Mouse (Mus musculus): ENCODE measurements around the gene Ncbp3. TPM values are rescaled to one million over a fixed set of nuclear protein-coding genes. Genes with fewer than 3 reads are reported as not detected.
"Not testable (repeated sequence)": the region's sequence is repeated elsewhere in the genome, so short reads cannot be mapped to it uniquely, and the experiment has no call there.

The Ncbp3 gene
- polyA plus RNA-seq, 1 experiment from 2014 or later = 9.3 TPM

GRCm38 (mm10) chr11:73090826-73091225 is 43.2 kb downstream of the Ncbp3 start:
- 74% methylated on average over 2 of the region's 2 CpGs for WGBS
- DNase-seq (ENCODE audit: low spot score) = no peak

GRCm38 (mm10) chr11:73092057-73092456 is 44.5 kb downstream of the Ncbp3 start:
- H3K9me3 ChIP-seq (ENCODE audit: control insufficient read depth, low read length) = no peaks in the 10 kb centered on the region
- H3K4me1 ChIP-seq (replicated peaks; ENCODE audit: control insufficient read depth, insufficient read depth, low read length) = no peaks in the 10 kb centered on the region
- no peak overlapping the region for H3K9ac ChIP-seq
- H3K36me3 ChIP-seq (replicated peaks; ENCODE audit: control insufficient read depth, insufficient read depth) = no peaks in the 10 kb centered on the region; the same call in 1 of the 2 replicates
- no peaks in the 10 kb centered on the region for H3K27me3 ChIP-seq (ENCODE audit: control insufficient read depth, insufficient read depth, low read length)
- H3K27ac ChIP-seq = no peak overlapping the region
- H3K4me3 ChIP-seq (replicated peaks; ENCODE audit: low read length) = no peak overlapping the region
- H3K4me2 ChIP-seq (replicated peaks) = no peak overlapping the region
- DNase-seq (ENCODE audit: low spot score) (no peak), ATAC-seq (ENCODE audit: low FRiP score) (no peak)
- WGBS = 78% methylated on average over 4 of the region's 4 CpGs

More at GRCm38 (mm10) chr11:73090826-73091225, 43.2 kb downstream of the Ncbp3 start:
- no peaks in the 10 kb centered on the region for H3K9me3 ChIP-seq (ENCODE audit: control insufficient read depth, low read length)
- no peaks in the 10 kb centered on the region for H3K27me3 ChIP-seq (ENCODE audit: control insufficient read depth, insufficient read depth, low read length)
- H3K4me3 ChIP-seq (replicated peaks; ENCODE audit: low read length) = no peak overlapping the region
- H3K36me3 ChIP-seq (replicated peaks; ENCODE audit: control insufficient read depth, insufficient read depth) = peaks cover 2% of the 10 kb centered on the region
- H3K27ac ChIP-seq = no peak overlapping the region
- H3K9ac ChIP-seq = no peak overlapping the region
- H3K4me1 ChIP-seq (replicated peaks; ENCODE audit: control insufficient read depth, insufficient read depth, low read length) = no peaks in the 10 kb centered on the region
- ATAC-seq (ENCODE audit: low FRiP score) = no peak
- H3K4me2 ChIP-seq (replicated peaks) = no peak overlapping the region

GRCm38 (mm10) chr11:73092877-73093276 is 45.3 kb downstream of the Ncbp3 start:
- Histone ChIP-seq H3K4me3 (replicated peaks; ENCODE audit: low read length) (no peak overlapping the region), H3K27me3 (ENCODE audit: control insufficient read depth, insufficient read depth, low read length) (no peaks in the 10 kb centered on the region), H3K9ac (no peak overlapping the region), H3K27ac (no peak overlapping the region), H3K4me1 (replicated peaks; ENCODE audit: control insufficient read depth, insufficient read depth, low read length) (no peaks in the 10 kb centered on the region), H3K9me3 (ENCODE audit: control insufficient read depth, low read length) (no peaks in the 10 kb centered on the region), H3K4me2 (replicated peaks) (no peak overlapping the region), H3K36me3 (replicated peaks; ENCODE audit: control insufficient read depth, insufficient read depth) (no peaks in the 10 kb centered on the region)
- 88% methylated on average over 7 of the region's 7 CpGs for WGBS
- DNase-seq (ENCODE audit: low spot score) = no peak
- no peak for ATAC-seq (ENCODE audit: low FRiP score)

- Histone ChIP-seq H3K9ac (no peak overlapping the region), H3K36me3 (replicated peaks; ENCODE audit: control insufficient read depth, insufficient read depth) (no peaks in the 10 kb centered on the region), H3K4me1 (replicated peaks; ENCODE audit: control insufficient read depth, insufficient read depth, low read length) (no peaks in the 10 kb centered on the region), H3K4me3 (replicated peaks; ENCODE audit: low read length) (no peak overlapping the region), H3K27ac (no peak overlapping the region), H3K4me2 (replicated peaks) (no peak overlapping the region), H3K9me3 (ENCODE audit: control insufficient read depth, low read length) (no peaks in the 10 kb centered on the region), H3K27me3 (ENCODE audit: control insufficient read depth, insufficient read depth, low read length) (no peaks in the 10 kb centered on the region)
- DNase-seq (ENCODE audit: low spot score) (no peak), ATAC-seq (ENCODE audit: low FRiP score) (no peak)
- WGBS = 79% methylated on average over 11 of the region's 11 CpGs
Observed at GRCm38 (mm10) chr11:73094231-73094995, 46.8 kb downstream of the Ncbp3 start.

- Histone ChIP-seq H3K27me3 (ENCODE audit: control insufficient read depth, insufficient read depth, low read length) (no peaks in the 10 kb centered on the region), H3K36me3 (replicated peaks; ENCODE audit: control insufficient read depth, insufficient read depth) (no peaks in the 10 kb centered on the region), H3K9me3 (ENCODE audit: control insufficient read depth, low read length) (no peaks in the 10 kb centered on the region), H3K4me1 (replicated peaks; ENCODE audit: control insufficient read depth, insufficient read depth, low read length) (no peaks in the 10 kb centered on the region), H3K27ac (no peak overlapping the region), H3K9ac (no peak overlapping the region), H3K4me3 (replicated peaks; ENCODE audit: low read length) (no peak overlapping the region), H3K4me2 (replicated peaks) (no peak overlapping the region)
- no peak for DNase-seq (ENCODE audit: low spot score)
- 67% methylated on average over 5 of the region's 5 CpGs for WGBS
- ATAC-seq (ENCODE audit: low FRiP score) = no peak
Observed at GRCm38 (mm10) chr11:73098860-73099259, 51.3 kb downstream of the Ncbp3 start.

DNA sequence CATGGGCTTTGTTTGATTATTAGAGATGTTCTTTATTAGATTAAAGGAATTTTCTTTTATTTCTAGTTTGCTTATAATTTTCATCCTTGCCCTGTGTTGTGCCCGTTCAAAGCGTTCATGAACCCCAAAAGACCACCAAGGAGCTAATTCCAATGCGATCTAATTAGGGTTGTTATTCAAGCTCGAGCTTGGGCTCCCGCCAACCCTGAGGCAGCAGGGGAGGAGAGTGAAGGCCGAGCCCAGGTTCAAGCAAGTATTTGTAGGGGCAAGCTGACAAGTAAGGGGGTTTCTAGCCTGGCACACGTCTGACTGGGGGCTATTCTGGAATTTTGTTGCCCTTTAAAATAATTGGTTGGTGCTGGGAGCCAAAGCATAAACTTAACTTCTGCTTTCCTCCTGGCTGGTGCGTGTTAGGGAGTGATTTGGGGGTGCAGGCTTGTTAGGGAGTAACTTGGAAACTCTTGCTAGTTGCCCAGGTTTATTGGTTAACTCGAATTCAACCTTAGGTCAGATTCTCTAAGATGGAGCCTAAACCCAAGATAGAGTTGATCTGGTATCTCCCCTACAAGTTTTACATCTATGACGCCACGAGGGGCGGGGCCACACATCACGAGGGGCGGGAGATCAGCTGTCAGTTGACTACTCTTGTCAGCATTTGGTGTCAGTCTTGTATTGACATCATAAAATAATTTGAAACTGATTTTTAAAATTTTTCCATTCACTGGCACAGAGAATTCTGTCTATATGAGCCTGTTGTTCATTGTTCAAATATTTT is 52.6 kb downstream of the Ncbp3 start:
- 67% methylated on average over 14 of the region's 14 CpGs for WGBS
- ATAC-seq (ENCODE audit: low FRiP score) (no peak), DNase-seq (ENCODE audit: low spot score) (no peak)
- no peak overlapping the region for H3K27ac ChIP-seq
- no peaks in the 10 kb centered on the region for H3K27me3 ChIP-seq (ENCODE audit: control insufficient read depth, insufficient read depth, low read length)
- no peak overlapping the region for H3K4me3 ChIP-seq (replicated peaks; ENCODE audit: low read length)
- H3K4me1 ChIP-seq (replicated peaks; ENCODE audit: control insufficient read depth, insufficient read depth, low read length) = no peaks in the 10 kb centered on the region
- H3K4me2 ChIP-seq (replicated peaks) = no peak overlapping the region
- no peaks in the 10 kb centered on the region for H3K36me3 ChIP-seq (replicated peaks; ENCODE audit: control insufficient read depth, insufficient read depth)
- no peaks in the 10 kb centered on the region for H3K9me3 ChIP-seq (ENCODE audit: control insufficient read depth, low read length)
- no peak overlapping the region for H3K9ac ChIP-seq

- Histone ChIP-seq H3K4me1 (replicated peaks; ENCODE audit: control insufficient read depth, insufficient read depth, low read length) (no peaks in the 10 kb centered on the region), H3K9me3 (ENCODE audit: control insufficient read depth, low read length) (no peaks in the 10 kb centered on the region), H3K27me3 (ENCODE audit: control insufficient read depth, insufficient read depth, low read length) (no peaks in the 10 kb centered on the region), H3K9ac (no peak overlapping the region), H3K36me3 (replicated peaks; ENCODE audit: control insufficient read depth, insufficient read depth) (no peaks in the 10 kb centered on the region), H3K4me2 (replicated peaks) (no peak overlapping the region), H3K4me3 (replicated peaks; ENCODE audit: low read length) (no peak overlapping the region), H3K27ac (no peak overlapping the region)
- DNase-seq (ENCODE audit: low spot score) (no peak), ATAC-seq (ENCODE audit: low FRiP score) (no peak)
- 86% methylated on average over 4 of the region's 4 CpGs for WGBS
Observed at GRCm38 (mm10) chr11:73101308-73101707, 53.7 kb downstream of the Ncbp3 start.

DNA sequence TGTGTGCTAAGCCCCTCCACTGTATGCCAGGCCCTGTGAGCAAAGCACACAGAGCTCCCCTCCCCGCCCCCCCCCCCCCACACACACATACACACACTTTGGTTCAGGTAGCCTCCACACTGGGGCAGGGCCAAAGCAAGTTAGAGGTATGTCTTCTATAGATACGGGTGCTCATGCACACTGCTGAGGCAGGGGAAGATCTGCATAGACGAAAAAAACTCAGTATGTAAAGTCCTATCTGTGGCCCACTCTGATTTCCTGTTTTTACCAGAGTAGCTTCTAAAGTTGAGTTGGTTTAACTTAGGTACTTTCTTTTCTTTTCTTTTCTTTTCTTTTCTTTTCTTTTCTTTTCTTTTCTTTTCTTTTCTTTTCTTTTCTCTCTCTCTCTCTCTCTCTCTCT is 57.7 kb downstream of the Ncbp3 start:
- no peak for DNase-seq (ENCODE audit: low spot score)
- no peak for ATAC-seq (ENCODE audit: low FRiP score)
- 83% methylated on average over 2 of the region's 3 CpGs for WGBS

GRCm38 (mm10) chr11:73107358-73107757 is 59.8 kb downstream of the Ncbp3 start:
- H3K27me3 ChIP-seq (ENCODE audit: control insufficient read depth, insufficient read depth, low read length); H3K9me3 ChIP-seq (ENCODE audit: control insufficient read depth, low read length); H3K4me1 ChIP-seq (replicated peaks; ENCODE audit: control insufficient read depth, insufficient read depth, low read length); DNase-seq (ENCODE audit: low spot score); ATAC-seq (ENCODE audit: low FRiP score); H3K27ac ChIP-seq; H3K9ac ChIP-seq; H3K4me2 ChIP-seq (replicated peaks); H3K4me3 ChIP-seq (replicated peaks; ENCODE audit: low read length); H3K36me3 ChIP-seq (replicated peaks; ENCODE audit: control insufficient read depth, insufficient read depth): not testable (repeated sequence)
- 39% methylated on average over 3 of the region's 3 CpGs for WGBS

More for the DNA sequence above, 57.7 kb downstream of the Ncbp3 start:
- Histone ChIP-seq H3K36me3 (replicated peaks; ENCODE audit: control insufficient read depth, insufficient read depth) (no peaks in the 10 kb centered on the region), H3K4me2 (replicated peaks) (no peak overlapping the region), H3K9ac (no peak overlapping the region), H3K9me3 (ENCODE audit: control insufficient read depth, low read length) (no peaks in the 10 kb centered on the region), H3K27ac (no peak overlapping the region), H3K4me3 (replicated peaks; ENCODE audit: low read length) (no peak overlapping the region), H3K27me3 (ENCODE audit: control insufficient read depth, insufficient read depth, low read length) (no peaks in the 10 kb centered on the region), H3K4me1 (replicated peaks; ENCODE audit: control insufficient read depth, insufficient read depth, low read length) (no peaks in the 10 kb centered on the region)
